Mouse (Mus musculus): ENCODE results near the gene Gpr137. TPM values are rescaled to one million over a fixed set of nuclear protein-coding genes. Genes with fewer than 3 reads are reported as not detected.

Gene Gpr137
- total RNA-seq, 2 experiments from 2014 or later = 8.2 to 13.8 TPM

GRCm38 (mm10) chr19:6922901-6923735 lies 19.2 kb downstream of the Gpr137 start:
- intact Hi-C loops (cut with DNase I) = no loop called here
- H3K4me3 ChIP-seq = peak overlapping the region; percentile 88
- DNase-seq = no peak
- TF ChIP-seq CTCF (IDR thresholded peaks at IDR 0.05) = no peak
- peak overlapping the region; percentile 91 for H3K27ac ChIP-seq

GRCm38 (mm10) chr19:6921647-6922567 lies 20.4 kb downstream of the Gpr137 start, which contains the start of gene Esrra:
Esrra (minus strand) TSS chr19:6921813.
- Histone ChIP-seq H3K4me3 (peak within 1 kb of the TSS; percentile 88), H3K27ac (peak within 1 kb of the TSS; percentile 91)
- TF ChIP-seq CTCF (IDR thresholded peaks at IDR 0.05) = no peak
- DNase-seq = peak; percentile 100
- intact Hi-C loops (cut with DNase I) = no loop called here

GRCm38 (mm10) chr19:6920741-6921636 lies 21.3 kb downstream of the Gpr137 start:
- DNase-seq = peak; percentile 69
- H3K4me3 ChIP-seq = peak overlapping the region; percentile 88
- peak overlapping the region; percentile 91 for H3K27ac ChIP-seq
- intact Hi-C loops (cut with DNase I) = no loop called here
- TF ChIP-seq CTCF (IDR thresholded peaks at IDR 0.05) = 0 out of 2 replicates have a peak, but pooled peaks have one; percentile 3

GRCm38 (mm10) chr19:6919876-6920740 lies 22.2 kb downstream of the Gpr137 start:
- H3K4me3 ChIP-seq = peak overlapping the region; percentile 88
- H3K27ac ChIP-seq = peak overlapping the region; percentile 91
- intact Hi-C loops (cut with DNase I) = no loop called here
- TF ChIP-seq CTCF (IDR thresholded peaks at IDR 0.05) = no peak
- peak; percentile 84 for DNase-seq

- Histone ChIP-seq H3K4me3 (no peak overlapping the region), H3K27ac (peak overlapping the region; percentile 91)
- intact Hi-C loops (cut with DNase I) = no loop called here
- no peak for TF ChIP-seq CTCF (IDR thresholded peaks at IDR 0.05)
- no peak for DNase-seq
Observed at GRCm38 (mm10) chr19:6919431-6919830, 22.8 kb downstream of the Gpr137 start.

- Histone ChIP-seq H3K27ac (no peak overlapping the region), H3K4me3 (no peak overlapping the region)
- intact Hi-C loops (cut with DNase I) = no loop called here
- DNase-seq = no peak
- TF ChIP-seq CTCF (IDR thresholded peaks at IDR 0.05) = no peak
Observed at GRCm38 (mm10) chr19:6918321-6918720, 24.0 kb downstream of the Gpr137 start.

- TF ChIP-seq CTCF (IDR thresholded peaks at IDR 0.05) = no peak
- no peak overlapping the region for H3K4me3 ChIP-seq
- no peak for DNase-seq
- no peak overlapping the region; the same call in 1 of the 2 replicates for H3K27ac ChIP-seq
- intact Hi-C loops (cut with DNase I) = no loop called here
Observed at GRCm38 (mm10) chr19:6916496-6916895, 25.8 kb downstream of the Gpr137 start.

- no peak overlapping the region for H3K27ac ChIP-seq
- intact Hi-C loops (cut with DNase I) = no loop called here
- no peak overlapping the region for H3K4me3 ChIP-seq
- TF ChIP-seq CTCF (IDR thresholded peaks at IDR 0.05) = no peak
- no peak for DNase-seq
Observed at GRCm38 (mm10) chr19:6915276-6915675, 27.0 kb downstream of the Gpr137 start.

GRCm38 (mm10) chr19:6914540-6914939 lies 27.7 kb downstream of the Gpr137 start:
- TF ChIP-seq CTCF (IDR thresholded peaks at IDR 0.05) = no peak
- intact Hi-C loops (cut with DNase I) = no loop called here
- no peak for DNase-seq
- peak overlapping the region; percentile 28; the same call in 1 of the 2 replicates for H3K27ac ChIP-seq
- H3K4me3 ChIP-seq = no peak overlapping the region

- Histone ChIP-seq H3K27ac (peak overlapping the region; percentile 28; the same call in 1 of the 2 replicates), H3K4me3 (no peak overlapping the region)
- peak; percentile 63 for DNase-seq
- TF ChIP-seq CTCF (IDR thresholded peaks at IDR 0.05) = no peak
- intact Hi-C loops (cut with DNase I) = no loop called here
Observed at GRCm38 (mm10) chr19:6913991-6914390, 28.3 kb downstream of the Gpr137 start.

GRCm38 (mm10) chr19:6913036-6913435 lies 29.2 kb downstream of the Gpr137 start:
- no peak for TF ChIP-seq CTCF (IDR thresholded peaks at IDR 0.05)
- no peak overlapping the region for H3K4me3 ChIP-seq
- intact Hi-C loops (cut with DNase I) = no loop called here
- no peak overlapping the region for H3K27ac ChIP-seq
- no peak for DNase-seq

All from gastrocnemius, adult 2 months (tissue).